Mouse (Mus musculus) C2C12 (cell line): ENCODE results near the gene Ano8.

ENCODE experiments used
- CTCF ChIP-seq: IDR thresholded peaks from one replicate; pipeline ENCODE4 v1.5.1; 2011; ENCODE audit not compliant: control insufficient read depth, insufficient read depth, insufficient read length
- FOSL1 ChIP-seq: IDR thresholded peaks from one replicate; pipeline ENCODE4 v1.8.0; 2011; ENCODE audit warnings: mild to moderate bottlenecking, low read length; ENCODE audit not compliant: poor library complexity, insufficient read depth, severe bottlenecking
- MYOD1 ChIP-seq: IDR thresholded peaks from one replicate; pipeline ENCODE4 v1.6.1; 2011; ENCODE audit warnings: low read depth; ENCODE audit not compliant: control insufficient read depth, insufficient read length
- USF1 ChIP-seq: IDR thresholded peaks from one replicate; pipeline ENCODE4 v1.6.1; 2011; ENCODE audit warnings: low read depth, mild to moderate bottlenecking, control low read depth, moderate library complexity

- TF ChIP-seq CTCF (no peak), FOSL1 (no peak), USF1 (no peak), MYOD1 (peak; percentile 95)
Observed at GRCm38 (mm10) chr8:71452669-71453068, 33.1 kb downstream of the Ano8 start.
